Mouse (Mus musculus): ENCODE measurements around the gene 2210011C24Rik. TPM values are rescaled to one million over a fixed set of nuclear protein-coding genes. Genes with fewer than 3 reads are reported as not detected.

The 2210011C24Rik gene
- polyA plus RNA-seq, 1 experiment from 2014 or later: 0.30 TPM

DNA sequence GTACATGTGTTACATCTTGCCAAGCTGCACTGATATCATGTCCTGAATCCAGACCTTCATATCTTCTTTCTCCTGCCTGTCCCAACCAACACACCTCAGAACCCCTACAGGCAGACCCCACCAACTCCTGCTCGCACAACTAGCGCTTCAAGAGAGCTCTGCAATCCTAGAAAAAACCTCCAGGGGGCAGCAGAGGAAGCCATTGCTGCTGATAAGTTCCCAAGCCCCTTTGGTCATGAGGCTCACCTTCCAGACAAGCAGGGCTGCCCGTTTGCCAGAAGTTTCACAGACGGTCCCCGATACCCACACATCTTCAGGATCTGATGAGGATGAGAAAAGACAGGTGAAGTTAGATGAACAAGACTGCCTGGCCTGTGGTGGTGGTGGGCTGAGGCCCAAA lies 27.1 kb upstream of the 2210011C24Rik start:
- DNase-seq (ENCODE audit: low spot score): peak; percentile 90
- Histone ChIP-seq H3K27me3 (ENCODE audit: insufficient read depth, poor library complexity, severe bottlenecking) (peaks cover 75% of the 10 kb centered on the region), H3K4me3 (no peak overlapping the region), H3K9me3 (no peaks in the 10 kb centered on the region), H3K27ac (no peak overlapping the region), H3K4me1 (peaks cover 15% of the 10 kb centered on the region), H3K36me3 (no peaks in the 10 kb centered on the region)
- 10% methylated on average over 5 of the region's 5 CpGs for WGBS

DNA sequence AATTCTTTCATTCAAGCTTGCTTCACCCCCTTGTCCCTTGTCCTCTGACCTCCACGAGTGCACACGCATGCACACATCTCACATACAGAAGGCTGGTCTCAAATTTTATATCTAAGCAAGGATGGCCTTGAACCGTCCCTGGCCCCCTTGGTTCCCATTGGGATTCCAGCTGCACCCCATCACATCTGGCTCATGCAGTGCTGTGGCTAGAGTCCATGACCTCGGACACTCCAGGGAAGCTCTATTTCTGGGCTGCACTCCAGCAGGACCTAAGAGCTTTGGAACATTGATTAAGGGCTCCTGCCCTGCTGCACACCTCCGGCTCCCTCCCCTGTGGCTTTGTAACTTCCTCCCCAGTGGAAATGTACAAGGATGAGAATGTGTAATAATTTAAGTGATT lies 26.0 kb upstream of the 2210011C24Rik start:
- no peak overlapping the region for H3K4me3 ChIP-seq
- H3K27me3 ChIP-seq (ENCODE audit: insufficient read depth, poor library complexity, severe bottlenecking): peaks cover 64% of the 10 kb centered on the region
- peaks cover 14% of the 10 kb centered on the region for H3K4me1 ChIP-seq
- H3K9me3 ChIP-seq: no peaks in the 10 kb centered on the region
- no peaks in the 10 kb centered on the region for H3K36me3 ChIP-seq
- WGBS: 69% methylated on average over 5 of the region's 5 CpGs
- DNase-seq (ENCODE audit: low spot score): no peak
- H3K27ac ChIP-seq: no peak overlapping the region

DNA sequence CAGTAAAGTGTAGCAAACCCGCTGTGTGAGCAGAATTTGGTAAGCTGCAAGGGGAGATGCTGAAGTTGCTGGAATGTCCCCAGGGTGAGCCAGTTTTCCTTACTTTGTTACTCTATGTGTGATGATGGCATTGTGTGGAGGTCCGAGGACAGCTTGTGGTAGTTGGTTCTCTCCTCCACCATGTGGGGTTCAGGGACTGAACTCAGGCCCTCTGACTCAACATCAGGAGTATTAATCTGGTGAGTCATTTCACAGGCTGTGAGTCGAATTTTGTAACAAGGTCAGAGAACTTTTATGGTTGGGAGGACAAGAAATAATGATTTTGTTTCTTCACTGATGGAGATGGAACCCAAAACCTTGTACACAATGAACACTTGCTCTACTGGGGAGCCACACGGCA lies 20.8 kb upstream of the 2210011C24Rik start:
- Histone ChIP-seq H3K36me3 (no peaks in the 10 kb centered on the region), H3K27ac (no peak overlapping the region), H3K27me3 (ENCODE audit: insufficient read depth, poor library complexity, severe bottlenecking) (peaks cover 47% of the 10 kb centered on the region), H3K9me3 (no peaks in the 10 kb centered on the region), H3K4me1 (no peaks in the 10 kb centered on the region), H3K4me3 (no peak overlapping the region)
- WGBS: 69% methylated on average over 4 of the region's 4 CpGs
- no peak for DNase-seq (ENCODE audit: low spot score)

DNA sequence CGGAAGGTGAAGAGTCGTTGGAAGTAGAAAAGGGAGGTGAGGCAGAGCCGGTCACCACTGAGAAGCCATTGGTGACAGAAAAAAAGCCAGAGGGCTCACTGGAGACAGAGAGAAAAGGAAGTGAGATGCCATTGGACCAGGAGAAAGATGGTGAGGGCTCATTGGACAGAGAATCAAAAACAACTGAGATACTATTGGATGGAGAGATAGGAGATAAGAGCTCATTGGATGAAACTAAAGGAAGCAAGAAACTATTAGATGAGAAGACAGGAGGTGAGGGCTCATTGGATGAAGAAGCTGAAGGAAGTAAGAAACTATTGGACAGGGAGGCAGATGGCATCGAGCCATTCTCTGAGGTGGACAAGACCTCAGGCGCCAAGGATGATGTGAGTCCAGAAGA lies 17.3 kb upstream of the 2210011C24Rik start:
- H3K9me3 ChIP-seq: no peaks in the 10 kb centered on the region
- no peak overlapping the region for H3K4me3 ChIP-seq
- WGBS: 78% methylated on average over 5 of the region's 5 CpGs
- H3K4me1 ChIP-seq: peaks cover 16% of the 10 kb centered on the region
- H3K36me3 ChIP-seq: no peaks in the 10 kb centered on the region
- no peak overlapping the region for H3K27ac ChIP-seq
- no peak for DNase-seq (ENCODE audit: low spot score)
- H3K27me3 ChIP-seq (ENCODE audit: insufficient read depth, poor library complexity, severe bottlenecking): peaks cover 63% of the 10 kb centered on the region

DNA sequence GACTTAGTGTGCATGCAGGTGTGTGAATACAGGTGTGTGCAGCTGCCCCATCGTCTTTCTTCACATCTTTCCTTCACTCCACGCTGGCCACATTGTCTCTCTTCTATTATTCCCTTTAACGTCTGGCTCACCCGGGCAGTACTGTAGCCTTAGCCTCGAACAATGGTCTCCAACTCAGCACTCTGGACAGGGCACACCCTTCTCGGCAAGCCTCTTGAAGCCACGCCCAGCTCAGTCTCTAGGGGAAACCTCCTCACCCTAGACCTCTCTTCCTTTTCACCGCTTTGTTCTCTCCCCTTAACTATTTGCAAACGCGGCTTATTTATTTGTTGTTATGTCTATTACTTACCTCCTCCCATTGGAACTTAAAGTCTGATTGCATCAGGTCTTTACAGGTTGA lies 15.5 kb upstream of the 2210011C24Rik start:
- H3K27me3 ChIP-seq (ENCODE audit: insufficient read depth, poor library complexity, severe bottlenecking): peaks cover 61% of the 10 kb centered on the region
- H3K4me1 ChIP-seq: peaks cover 34% of the 10 kb centered on the region
- H3K9me3 ChIP-seq: no peaks in the 10 kb centered on the region
- H3K4me3 ChIP-seq: no peak overlapping the region
- no peak overlapping the region for H3K27ac ChIP-seq
- WGBS: 15% methylated on average over 10 of the region's 10 CpGs
- H3K36me3 ChIP-seq: no peaks in the 10 kb centered on the region
- DNase-seq (ENCODE audit: low spot score): no peak

DNA sequence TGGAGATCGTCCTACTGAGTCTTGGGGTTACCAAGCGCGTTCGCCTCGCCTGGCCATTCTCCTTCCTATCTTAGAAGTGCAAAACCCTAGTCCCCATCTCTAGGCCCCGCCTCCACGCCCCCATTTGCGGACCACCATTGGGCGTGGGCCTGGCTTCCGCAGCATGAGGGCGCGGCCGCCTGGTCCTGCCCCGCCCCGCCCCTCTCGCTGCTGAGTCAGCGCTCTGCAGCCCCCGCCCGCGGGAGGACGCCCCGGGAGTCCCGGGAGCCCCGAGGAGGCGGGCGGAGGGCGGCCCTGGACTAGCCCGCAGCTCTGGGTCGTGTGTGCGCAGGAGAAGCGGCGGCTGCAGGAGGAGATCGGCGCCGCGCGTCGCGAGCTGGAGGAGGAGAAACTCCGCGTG lies 13.9 kb upstream of the 2210011C24Rik start:
- no peak for DNase-seq (ENCODE audit: low spot score)
- Histone ChIP-seq H3K4me3 (peak overlapping the region; percentile 66), H3K4me1 (peaks cover 50% of the 10 kb centered on the region), H3K27me3 (ENCODE audit: insufficient read depth, poor library complexity, severe bottlenecking) (peaks cover 68% of the 10 kb centered on the region), H3K9me3 (no peaks in the 10 kb centered on the region), H3K27ac (peak overlapping the region; percentile 44; the same call in 1 of the 2 replicates), H3K36me3 (no peaks in the 10 kb centered on the region)
- WGBS: 2% methylated on average over 41 of the region's 41 CpGs

DNA sequence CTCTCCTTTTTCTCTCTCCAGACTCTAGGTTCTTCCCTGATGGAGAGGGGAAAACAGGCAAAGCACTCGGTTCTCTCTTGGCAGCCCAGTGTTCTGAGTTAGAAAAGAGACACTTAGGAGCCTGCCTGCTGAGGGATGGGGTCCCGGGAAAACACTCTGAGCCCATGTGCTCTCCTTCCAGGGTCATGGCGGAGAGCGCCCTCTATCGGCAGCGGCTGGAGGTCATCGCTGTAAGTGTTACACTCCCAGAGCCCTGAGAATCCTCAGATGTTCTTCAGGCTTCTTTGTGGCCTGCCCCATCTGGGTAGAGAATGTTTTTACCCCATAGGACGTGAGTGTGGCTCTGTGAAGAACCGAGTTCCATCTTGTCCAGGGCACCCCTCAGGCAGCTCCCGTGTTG lies 12.2 kb upstream of the 2210011C24Rik start:
- 9% methylated on average over 10 of the region's 10 CpGs for WGBS
- H3K9me3 ChIP-seq: no peaks in the 10 kb centered on the region
- peaks cover 54% of the 10 kb centered on the region for H3K4me1 ChIP-seq
- DNase-seq (ENCODE audit: low spot score): no peak
- H3K4me3 ChIP-seq: no peak overlapping the region
- no peaks in the 10 kb centered on the region for H3K36me3 ChIP-seq
- H3K27me3 ChIP-seq (ENCODE audit: insufficient read depth, poor library complexity, severe bottlenecking): peaks cover 75% of the 10 kb centered on the region
- peak overlapping the region; percentile 69; the same call in 1 of the 2 replicates for H3K27ac ChIP-seq

DNA sequence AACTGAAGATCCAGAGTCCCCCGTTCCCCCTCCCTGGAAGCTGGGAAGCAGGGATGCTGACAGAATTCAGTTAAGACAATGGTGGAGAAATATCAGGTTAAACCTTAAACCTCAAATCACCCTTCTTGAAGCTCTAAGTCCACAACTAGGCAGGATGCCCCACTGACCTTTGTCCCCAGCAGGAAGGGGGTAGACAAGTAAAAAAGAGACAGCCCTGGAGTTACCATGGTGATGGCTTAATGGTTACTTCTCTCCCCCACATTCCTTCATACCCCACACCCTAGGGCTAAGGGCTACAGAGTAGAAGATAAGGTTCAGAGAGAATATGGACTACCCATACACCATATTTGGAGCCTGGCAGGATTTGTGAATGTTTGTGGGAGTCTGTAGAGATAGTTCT lies 11.7 kb upstream of the 2210011C24Rik start:
- WGBS: 42% methylated on average over 1 of the region's 1 CpGs
- Histone ChIP-seq H3K27me3 (ENCODE audit: insufficient read depth, poor library complexity, severe bottlenecking) (peaks cover 73% of the 10 kb centered on the region), H3K4me1 (peaks cover 54% of the 10 kb centered on the region), H3K27ac (peak overlapping the region; percentile 69; the same call in 1 of the 2 replicates), H3K36me3 (no peaks in the 10 kb centered on the region), H3K9me3 (no peaks in the 10 kb centered on the region), H3K4me3 (peak overlapping the region; percentile 19; the same call in 1 of the 2 replicates)
- no peak for DNase-seq (ENCODE audit: low spot score)

DNA sequence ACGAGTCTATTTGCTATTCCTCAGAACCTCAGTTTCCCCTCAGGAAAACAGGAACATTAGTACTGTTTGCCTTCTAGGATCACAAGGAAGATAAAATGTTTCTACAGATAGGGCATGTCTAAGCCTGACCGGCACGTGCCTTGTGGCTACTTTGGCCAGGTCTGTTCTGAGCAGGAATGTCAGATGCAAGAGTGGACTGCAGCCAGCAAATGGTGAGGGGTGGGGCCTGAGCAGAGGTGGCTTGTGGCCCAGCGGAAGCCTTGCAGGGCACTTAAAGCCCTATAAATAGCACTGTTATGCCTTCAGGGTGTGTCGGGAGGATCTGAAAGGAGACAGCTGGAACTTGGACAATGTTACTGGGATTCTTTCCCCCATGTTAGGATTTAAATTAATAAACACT lies 11.1 kb upstream of the 2210011C24Rik start:
- peak overlapping the region; percentile 19; the same call in 1 of the 2 replicates for H3K4me3 ChIP-seq
- DNase-seq (ENCODE audit: low spot score): peak; percentile 85
- no peaks in the 10 kb centered on the region for H3K36me3 ChIP-seq
- peak overlapping the region; percentile 69; the same call in 1 of the 2 replicates for H3K27ac ChIP-seq
- H3K4me1 ChIP-seq: peaks cover 54% of the 10 kb centered on the region
- 8% methylated on average over 5 of the region's 5 CpGs for WGBS
- H3K9me3 ChIP-seq: no peaks in the 10 kb centered on the region
- H3K27me3 ChIP-seq (ENCODE audit: insufficient read depth, poor library complexity, severe bottlenecking): peaks cover 67% of the 10 kb centered on the region

DNA sequence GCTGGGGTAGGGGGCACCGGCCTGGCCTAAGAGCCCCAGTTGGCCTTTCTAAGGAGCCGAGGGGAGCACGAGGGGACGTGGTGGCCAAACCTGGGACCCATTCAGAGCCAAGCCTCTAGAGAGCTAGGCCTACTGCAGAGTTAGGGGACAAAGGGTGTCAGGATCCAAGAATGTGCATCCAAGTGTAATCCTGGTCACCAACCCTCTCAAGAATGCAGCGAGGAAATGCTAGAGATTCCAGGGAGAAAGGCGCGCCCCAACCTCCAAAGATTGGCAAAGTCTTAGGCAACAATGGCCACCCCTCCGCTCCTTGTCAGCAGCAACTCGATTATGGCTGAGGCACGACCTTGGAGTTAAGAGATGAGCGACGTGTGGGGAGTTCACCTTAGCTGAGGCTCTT lies 9.6 kb upstream of the 2210011C24Rik start:
- no peaks in the 10 kb centered on the region for H3K9me3 ChIP-seq
- H3K4me1 ChIP-seq: peaks cover 54% of the 10 kb centered on the region
- DNase-seq (ENCODE audit: low spot score): no peak
- peaks cover 56% of the 10 kb centered on the region for H3K27me3 ChIP-seq (ENCODE audit: insufficient read depth, poor library complexity, severe bottlenecking)
- H3K4me3 ChIP-seq: peak overlapping the region; percentile 41
- H3K36me3 ChIP-seq: no peaks in the 10 kb centered on the region
- WGBS: 41% methylated on average over 12 of the region's 12 CpGs
- H3K27ac ChIP-seq: peak overlapping the region; percentile 85

DNA sequence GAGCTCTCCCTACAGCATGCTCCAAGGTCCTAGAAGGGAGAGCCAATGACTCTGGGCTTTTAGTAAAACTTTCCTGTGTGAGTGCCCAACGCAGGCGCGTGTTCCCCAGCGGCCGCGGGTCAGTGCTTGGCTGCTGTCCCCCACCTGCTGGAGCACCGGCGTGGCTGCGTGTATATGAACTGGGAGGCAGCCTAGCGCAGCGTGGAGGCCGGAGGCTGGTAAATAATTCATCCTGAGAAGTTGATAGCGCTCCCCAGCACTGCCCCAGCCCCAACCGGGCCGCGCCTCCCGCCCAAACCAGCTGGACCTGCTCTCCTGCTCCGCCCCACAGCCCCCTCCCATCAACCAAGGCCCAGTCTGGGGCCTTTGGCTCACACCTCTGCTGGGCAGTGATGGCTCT lies 9.1 kb upstream of the 2210011C24Rik start, which contains the start of gene Palm3:
TSS of gene Palm3 (plus strand) at position 376 of the 400 bp plus-strand sequence.
- WGBS: 7% methylated on average over 18 of the region's 18 CpGs
- peaks cover 51% of the 10 kb centered on the region for H3K27me3 ChIP-seq (ENCODE audit: insufficient read depth, poor library complexity, severe bottlenecking)

DNA sequence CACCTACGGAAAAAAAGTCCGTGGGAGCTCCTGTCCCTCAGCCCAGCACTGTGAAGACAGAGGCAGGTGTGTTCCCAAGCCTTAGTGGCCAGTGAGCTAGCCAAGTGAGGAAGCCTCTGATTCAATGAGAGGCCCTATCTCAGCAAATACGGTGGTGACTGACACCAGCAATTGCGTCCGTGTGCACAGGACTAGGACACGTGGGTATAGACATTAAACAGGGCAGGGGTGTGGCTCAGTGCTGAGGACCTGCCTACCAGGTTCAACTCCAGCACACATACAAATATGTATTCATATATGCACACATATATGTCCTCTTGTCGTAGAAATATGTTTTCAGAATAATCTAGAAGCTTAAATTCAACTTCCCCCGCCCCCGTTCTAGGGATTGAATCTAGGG lies 7.8 kb upstream of the 2210011C24Rik start:
- Histone ChIP-seq H3K36me3 (no peaks in the 10 kb centered on the region), H3K9me3 (no peaks in the 10 kb centered on the region), H3K27ac (no peak overlapping the region), H3K27me3 (ENCODE audit: insufficient read depth, poor library complexity, severe bottlenecking) (peaks cover 38% of the 10 kb centered on the region), H3K4me3 (no peak overlapping the region), H3K4me1 (peaks cover 40% of the 10 kb centered on the region)
- DNase-seq (ENCODE audit: low spot score): no peak
- WGBS: 82% methylated on average over 9 of the region's 9 CpGs

More for the DNA sequence above, 9.1 kb upstream of the 2210011C24Rik start, which contains the start of gene Palm3:
- H3K4me3 ChIP-seq: peak within 1 kb of the TSS; percentile 41
- H3K9me3 ChIP-seq: no peaks in the 10 kb centered on the region
- DNase-seq (ENCODE audit: low spot score): no peak
- peaks cover 50% of the 10 kb centered on the region for H3K4me1 ChIP-seq
- no peaks in the 10 kb centered on the region for H3K36me3 ChIP-seq
- peak within 1 kb of the TSS; percentile 85 for H3K27ac ChIP-seq

DNA sequence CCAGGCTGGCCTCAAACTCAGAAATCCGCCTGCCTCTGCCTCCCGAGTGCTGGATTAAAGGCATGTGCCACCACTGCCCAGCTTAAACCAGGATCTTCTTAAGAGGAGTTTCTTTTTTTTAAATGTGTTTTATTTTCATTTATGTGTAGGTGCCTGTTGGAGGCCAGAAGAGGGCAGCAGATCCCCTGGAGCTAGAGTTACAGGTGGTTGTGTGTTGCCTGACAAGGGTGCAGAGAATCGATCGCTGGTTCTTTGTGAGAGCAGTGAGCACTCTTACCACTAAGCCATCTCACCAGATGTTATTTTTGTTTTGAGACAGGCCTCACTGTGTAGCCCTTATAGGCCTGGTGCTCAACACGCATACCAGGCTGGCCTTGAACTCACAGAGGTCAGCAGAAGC lies 3.9 kb upstream of the 2210011C24Rik start:
- peaks cover 24% of the 10 kb centered on the region for H3K4me1 ChIP-seq
- no peak overlapping the region for H3K4me3 ChIP-seq
- H3K9me3 ChIP-seq: no peaks in the 10 kb centered on the region
- no peaks in the 10 kb centered on the region for H3K36me3 ChIP-seq
- no peak for DNase-seq (ENCODE audit: low spot score)
- no peak overlapping the region for H3K27ac ChIP-seq
- 88% methylated on average over 5 of the region's 5 CpGs for WGBS
- H3K27me3 ChIP-seq (ENCODE audit: insufficient read depth, poor library complexity, severe bottlenecking): peaks cover 55% of the 10 kb centered on the region

All from heart, embryonic 10.5 days (tissue).